Mouse (Mus musculus) c-Kit-positive CD71-positive TER-119-positive erythroid progenitor cells, embryonic 14.5 days (primary cell): ENCODE measurements around the gene Atp6v1g2.

Experiments
- DNase-seq: peaks from one replicate; pipeline ENCODE4 v3.0.0-alpha.2; 2013; ENCODE audit warnings: low spot score

The Atp6v1g2 gene

GRCm38 (mm10) chr17:35255301-35255700 is 21.8 kb downstream of the Atp6v1g2 start:
- DNase-seq = no peak

GRCm38 (mm10) chr17:35255704-35256103 is 22.2 kb downstream of the Atp6v1g2 start:
- DNase-seq = no peak

GRCm38 (mm10) chr17:35257378-35257777 is 23.9 kb downstream of the Atp6v1g2 start:
- no peak for DNase-seq

GRCm38 (mm10) chr17:35257824-35258491 is 24.5 kb downstream of the Atp6v1g2 start:
- peak; percentile 95 for DNase-seq

GRCm38 (mm10) chr17:35258492-35259478 is 25.3 kb downstream of the Atp6v1g2 start:
- no peak for DNase-seq

GRCm38 (mm10) chr17:35259621-35260020 is 26.2 kb downstream of the Atp6v1g2 start:
- no peak for DNase-seq

GRCm38 (mm10) chr17:35261651-35262050 is 28.2 kb downstream of the Atp6v1g2 start:
- no peak for DNase-seq

GRCm38 (mm10) chr17:35262664-35263522 is 29.4 kb downstream of the Atp6v1g2 start, which contains the start of gene H2-D1:
H2-D1 (plus strand) TSS chr17:35262730.
- peak; percentile 92 for DNase-seq

GRCm38 (mm10) chr17:35263523-35263883 is 30.0 kb downstream of the Atp6v1g2 start:
- no peak for DNase-seq

- DNase-seq = no peak
These were observed 34.1 kb downstream of the Atp6v1g2 start for GRCm38 (mm10) chr17:35267399-35268086.

GRCm38 (mm10) chr17:35269653-35270347 is 36.3 kb downstream of the Atp6v1g2 start:
- no peak for DNase-seq

- no peak for DNase-seq
These were observed 38.8 kb downstream of the Atp6v1g2 start for GRCm38 (mm10) chr17:35272249-35272648.

- peak; percentile 74 for DNase-seq
These were observed 41.3 kb downstream of the Atp6v1g2 start for GRCm38 (mm10) chr17:35274770-35275169.

- no peak for DNase-seq
These were observed 42.9 kb downstream of the Atp6v1g2 start for GRCm38 (mm10) chr17:35276304-35276864.

- no peak for DNase-seq
These were observed 44.6 kb downstream of the Atp6v1g2 start for GRCm38 (mm10) chr17:35278049-35278448.

- DNase-seq = no peak
These were observed 45.7 kb downstream of the Atp6v1g2 start for GRCm38 (mm10) chr17:35278957-35279688.

- no peak for DNase-seq
These were observed 46.8 kb downstream of the Atp6v1g2 start for GRCm38 (mm10) chr17:35280276-35280675.

GRCm38 (mm10) chr17:35285431-35285830 is 52.0 kb downstream of the Atp6v1g2 start:
- no peak for DNase-seq
